Mouse (Mus musculus) left cerebral cortex, postnatal 10 days (tissue): ENCODE measurements around the gene Serpina11. TPM values are rescaled to one million over a fixed set of nuclear protein-coding genes. Genes with fewer than 3 reads are reported as not detected.
"Not testable (repeated sequence)": the region's sequence is repeated elsewhere in the genome, so short reads cannot be mapped to it uniquely, and the experiment has no call there.

ENCODE experiments used
- DNase-seq, 2 experiments: peaks; one replicate each; pipeline ENCODE4 v3.0.0; 2021 to 2022; ENCODE audit warnings: low spot score in 2 of 2, mixed read lengths in 1 of 2; ENCODE audit errors: extremely low spot score in 1 of 2
- intact Hi-C: fragments of 180-260 bp; cut with DNase I; formaldehyde crosslinking; loops from one replicate; pipeline ENCODE4 v1.15.1; 2025
- total RNA-seq, 2 experiments: library from RNA; stranded (reverse); gene quantifications; 2 replicates each; pipeline ENCODE4 v1.2.3; 2021

The Serpina11 gene
- total RNA-seq, 2 experiments from 2014 or later, result not detected

DNA sequence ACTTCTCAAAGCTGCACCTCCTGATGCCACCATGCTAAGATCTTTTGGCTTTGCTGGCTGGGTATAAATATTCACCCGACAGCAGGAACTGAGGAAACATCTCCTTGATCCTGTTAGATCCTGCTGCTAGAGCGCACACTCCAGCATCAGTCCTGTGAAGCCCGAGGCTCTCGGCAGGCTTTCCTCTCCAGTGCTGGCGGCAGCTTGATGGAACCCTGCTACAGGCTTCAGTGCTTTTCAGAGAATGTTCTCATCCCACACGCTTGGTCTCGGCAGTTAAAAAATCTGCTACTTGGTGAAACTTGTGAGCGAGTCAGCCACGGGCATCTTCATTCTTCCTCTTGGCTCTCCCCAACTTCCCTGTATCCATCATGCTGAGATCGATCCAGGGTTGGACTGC, 11.5 kb downstream of the Serpina11 start:
- DNase-seq, result no peak
- intact Hi-C loops, result no loop called here

DNA sequence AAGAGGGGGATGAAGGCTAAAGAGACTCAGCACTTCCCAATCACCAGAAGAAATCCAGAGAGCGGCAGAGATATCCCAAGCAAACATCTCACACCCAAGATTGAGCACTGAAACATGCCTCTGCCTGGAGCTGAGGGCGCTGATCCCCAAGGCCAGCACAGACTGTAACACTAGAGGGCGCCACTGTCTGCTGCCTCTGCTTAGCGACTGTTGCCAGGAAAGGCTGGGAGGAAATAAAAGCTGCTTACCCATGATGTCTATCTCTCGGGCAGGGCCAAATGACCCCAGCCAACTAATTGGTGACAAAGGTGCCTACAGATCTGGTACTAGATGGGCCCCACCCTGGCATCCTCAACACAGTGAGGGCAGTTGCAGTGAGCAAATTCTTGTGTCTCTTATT, 11.9 kb downstream of the Serpina11 start:
- no peak for DNase-seq
- intact Hi-C loops, result no loop called here

DNA sequence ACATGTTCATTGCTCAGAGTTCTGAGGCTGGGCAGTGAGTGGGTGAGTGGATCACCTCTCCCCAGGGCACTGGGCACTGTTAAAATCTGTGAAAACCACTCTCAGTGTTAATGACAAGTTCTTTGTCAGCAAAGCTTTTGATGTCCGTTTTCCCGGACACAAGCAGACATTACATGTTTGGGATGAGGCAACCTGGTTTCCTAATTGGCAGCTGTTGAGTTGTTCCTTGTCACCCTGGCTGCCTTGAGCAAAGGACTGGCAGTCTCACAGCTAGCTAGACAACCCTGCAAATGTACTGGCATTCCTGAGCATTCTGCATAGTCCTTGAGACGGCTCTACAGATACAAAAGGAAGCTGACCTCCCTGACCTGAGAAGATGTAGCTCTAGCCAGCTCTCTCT, 12.7 kb downstream of the Serpina11 start:
- intact Hi-C loops, result no loop called here

DNA sequence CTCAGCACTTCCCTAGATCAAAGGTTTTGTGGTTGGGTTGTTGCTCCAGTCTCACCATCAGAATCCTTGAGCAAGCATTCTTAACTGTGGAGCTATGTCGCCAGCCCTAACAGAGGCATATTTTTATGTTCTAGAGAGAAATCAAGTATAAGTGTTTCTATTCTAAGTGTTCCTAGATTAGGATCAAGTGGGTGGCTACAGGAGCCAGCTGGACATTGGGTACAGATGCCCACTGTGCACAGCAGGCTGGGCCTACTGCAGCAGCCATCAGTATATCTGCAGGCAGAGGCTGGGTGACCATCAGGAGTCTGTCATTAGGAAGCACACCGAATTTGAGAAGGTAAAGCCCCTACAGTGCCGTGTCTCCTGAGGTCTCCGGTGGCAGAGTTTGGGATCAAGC, 18.7 kb downstream of the Serpina11 start:
- no peak for DNase-seq
- intact Hi-C loops, result no loop called here

More for the DNA sequence above, 12.7 kb downstream of the Serpina11 start:
- no peak for DNase-seq

DNA sequence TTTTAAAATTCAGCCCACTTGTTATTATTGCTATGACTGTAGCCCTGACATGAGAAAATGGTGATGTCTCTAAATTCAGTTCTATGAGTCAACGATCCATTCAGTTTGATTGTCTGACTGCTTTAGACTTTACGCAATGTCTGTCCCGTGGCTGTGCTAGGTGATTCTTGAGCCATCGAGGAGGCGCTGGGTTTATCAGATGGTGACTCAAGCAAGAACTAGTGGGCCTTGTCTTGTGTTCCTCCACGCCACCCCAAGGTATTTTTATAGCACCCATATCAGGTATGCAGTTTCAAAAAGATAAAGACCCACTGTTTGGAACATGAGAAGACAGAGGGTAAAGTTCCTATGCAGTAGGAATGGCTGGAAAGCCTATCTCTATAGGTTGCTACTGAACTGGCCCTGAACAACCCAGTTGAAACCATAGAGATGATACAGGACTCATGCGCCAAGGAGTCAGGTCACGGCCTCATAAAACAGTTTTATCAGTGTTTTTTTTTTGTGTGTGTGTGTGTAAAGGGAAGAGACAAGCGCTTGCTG, 20.1 kb downstream of the Serpina11 start:
- intact Hi-C loops, result no loop called here
- no peak for DNase-seq

DNA sequence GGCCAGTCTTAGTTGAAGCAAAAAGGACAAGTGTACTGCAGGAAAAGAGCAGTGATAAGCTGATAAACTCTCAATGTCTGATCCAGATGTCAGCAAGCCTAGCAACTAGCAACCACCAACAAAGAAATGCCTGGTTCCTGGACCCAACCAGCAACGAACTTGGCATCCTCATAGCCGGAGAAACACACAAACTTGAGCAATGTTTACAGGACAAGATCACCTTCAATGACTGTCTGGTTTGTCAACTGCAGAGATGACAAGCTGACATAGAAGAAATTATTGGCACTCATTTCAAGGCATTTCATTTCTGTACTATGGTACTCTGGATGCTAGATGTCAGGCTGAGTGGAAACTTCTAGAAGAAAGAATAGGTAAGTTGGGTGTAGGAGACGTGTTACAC, 23.0 kb downstream of the Serpina11 start:
- no peak for DNase-seq
- intact Hi-C loops, result no loop called here

DNA sequence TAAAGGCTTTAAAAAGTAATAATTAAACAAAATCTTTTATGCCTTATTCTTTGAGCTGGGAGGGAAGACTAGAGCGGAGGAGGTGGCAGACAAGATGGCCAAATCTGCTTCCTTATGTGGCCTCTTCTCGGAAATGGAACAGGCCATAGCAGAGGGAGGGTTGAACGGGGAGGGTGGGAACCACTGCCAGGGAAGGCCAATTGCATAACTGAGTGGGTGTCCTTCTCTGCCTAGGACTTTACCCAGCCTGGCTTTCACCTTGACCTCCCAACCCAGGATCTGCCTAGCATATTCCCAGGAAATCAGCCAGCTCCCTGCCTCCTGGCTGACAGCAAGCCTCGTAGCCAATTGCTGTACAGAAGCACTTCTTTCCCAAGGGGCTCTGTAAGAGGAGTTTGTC, 26.5 kb downstream of the Serpina11 start:
- intact Hi-C loops, result no loop called here
- no peak for DNase-seq

DNA sequence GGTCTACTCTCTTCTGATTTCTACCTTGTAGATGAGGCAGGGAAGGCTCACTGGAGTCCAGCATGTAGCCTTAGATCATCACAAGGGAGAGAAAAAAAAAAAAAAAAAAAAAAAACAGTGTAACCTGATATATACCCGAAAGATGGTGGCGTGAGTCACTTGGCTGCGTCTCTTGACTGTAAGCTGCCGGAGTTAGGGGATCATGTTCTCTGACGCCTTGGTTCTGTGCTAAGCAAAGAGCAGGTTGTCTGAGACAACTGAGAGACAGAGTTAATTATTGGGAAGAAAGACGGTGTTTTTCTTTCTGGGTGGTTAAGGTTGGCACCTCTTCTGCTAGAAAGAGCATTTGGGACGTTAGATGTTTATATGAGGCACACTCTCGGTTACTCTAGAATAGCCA, 26.9 kb downstream of the Serpina11 start:
- DNase-seq, result no peak
- intact Hi-C loops, result no loop called here

DNA sequence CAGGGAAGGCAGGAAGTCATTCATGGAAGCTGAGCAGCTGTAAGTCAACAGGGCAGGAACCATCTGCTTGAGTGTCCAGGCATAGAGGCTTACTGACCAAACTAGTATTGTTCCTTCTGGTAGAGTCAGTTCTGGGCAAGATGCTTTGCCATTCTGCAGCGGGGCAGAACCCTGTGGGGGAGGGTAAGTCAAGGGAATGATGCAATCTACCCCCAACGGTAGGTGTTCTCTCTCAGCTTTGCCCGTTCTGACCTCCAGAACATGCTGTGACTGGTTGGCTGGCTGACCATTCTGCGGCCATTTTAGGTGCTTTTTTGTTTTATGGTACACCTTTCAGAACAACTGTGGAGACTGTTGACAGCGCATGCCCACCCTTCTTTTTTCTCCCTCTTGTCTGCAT, 27.4 kb downstream of the Serpina11 start:
- DNase-seq, result no peak
- intact Hi-C loops, result no loop called here

DNA sequence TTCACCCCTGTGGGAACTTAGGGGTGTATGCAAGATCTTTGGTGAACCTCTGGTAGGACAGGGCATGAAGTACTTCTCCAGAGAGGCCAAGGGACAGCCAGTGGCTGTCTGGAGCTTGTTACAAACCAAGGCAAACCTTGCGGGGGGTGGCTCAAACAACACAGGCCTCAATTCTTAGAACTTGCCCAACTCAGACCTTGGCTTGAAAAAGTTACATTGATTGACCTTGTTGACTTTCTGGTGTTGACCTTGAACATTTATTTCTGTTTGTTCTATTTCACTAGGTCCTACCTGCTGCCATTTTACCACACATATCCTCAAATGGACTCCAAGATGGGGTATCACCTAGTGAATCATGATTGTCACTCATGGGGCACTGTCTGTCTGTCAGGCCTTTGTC, 28.0 kb downstream of the Serpina11 start:
- intact Hi-C loops, result no loop called here
- DNase-seq, result no peak

DNA sequence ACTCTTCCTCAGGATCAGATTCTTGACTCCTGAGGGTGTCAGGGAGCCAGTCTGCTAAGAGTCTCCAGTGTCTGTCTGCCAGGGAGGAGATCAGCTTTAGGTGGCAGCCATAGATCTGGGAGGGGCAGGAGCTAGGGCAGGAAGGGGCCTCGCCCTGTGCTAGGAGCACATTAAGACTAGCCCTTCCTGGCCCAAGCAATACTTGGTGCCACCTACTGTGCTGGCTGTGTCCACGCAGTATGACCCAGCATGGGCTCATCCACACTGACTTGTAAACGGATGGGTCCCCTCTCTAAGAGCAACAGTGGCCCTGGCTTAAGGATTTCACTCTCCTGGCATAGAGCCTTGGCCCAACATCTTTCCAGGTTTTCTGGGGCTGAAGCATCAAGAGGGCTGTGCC, 31.0 kb downstream of the Serpina11 start, which contains the start of gene Serpina1e:
TSS of gene Serpina1e (minus strand) at position 178 of the 400 bp plus-strand sequence.
- DNase-seq, result no peak

DNA sequence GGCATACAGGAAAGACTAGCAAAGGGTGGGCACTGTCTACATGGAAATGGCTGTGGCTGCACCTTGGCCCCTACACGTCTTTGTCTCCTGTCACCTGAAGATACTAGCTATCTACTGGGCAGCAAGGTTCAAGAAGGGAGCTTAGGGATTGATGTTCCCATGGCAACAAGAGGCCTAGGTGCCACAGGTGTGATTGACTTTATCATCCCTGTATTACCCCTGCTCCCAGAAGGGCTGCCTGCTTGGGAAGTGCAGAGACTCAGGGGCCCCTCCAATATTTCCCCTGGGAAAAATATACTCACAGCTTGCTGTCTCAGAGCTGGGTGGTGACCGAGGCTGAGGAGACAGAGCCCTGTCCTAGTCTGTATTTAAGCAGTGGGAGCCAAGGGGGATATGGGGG, 33.2 kb downstream of the Serpina11 start:
- DNase-seq, intact Hi-C loops: not testable (repeated sequence)

More for the DNA sequence above, 31.0 kb downstream of the Serpina11 start, which contains the start of gene Serpina1e:
- intact Hi-C loops, result no loop called here

DNA sequence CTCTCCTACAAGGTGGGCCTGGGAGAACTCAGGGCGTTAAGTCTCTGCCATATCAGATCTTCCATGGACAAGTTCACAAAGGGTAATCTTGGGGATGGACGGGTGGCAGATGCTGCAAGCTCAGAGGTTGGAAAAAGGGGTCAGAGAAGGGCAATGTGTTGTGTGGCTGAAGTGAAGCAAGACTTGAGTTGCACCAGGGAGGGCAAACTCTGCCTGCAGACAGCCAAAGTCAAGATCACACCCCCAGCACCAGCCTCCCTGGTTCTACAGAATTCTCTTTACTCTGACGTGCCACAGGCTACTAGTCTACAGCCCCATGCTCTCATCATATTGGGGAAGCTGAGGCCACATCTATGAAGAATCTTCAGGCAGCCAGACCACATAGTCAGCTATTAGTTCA, 36.8 kb downstream of the Serpina11 start:
- intact Hi-C loops, DNase-seq: not testable (repeated sequence)

DNA sequence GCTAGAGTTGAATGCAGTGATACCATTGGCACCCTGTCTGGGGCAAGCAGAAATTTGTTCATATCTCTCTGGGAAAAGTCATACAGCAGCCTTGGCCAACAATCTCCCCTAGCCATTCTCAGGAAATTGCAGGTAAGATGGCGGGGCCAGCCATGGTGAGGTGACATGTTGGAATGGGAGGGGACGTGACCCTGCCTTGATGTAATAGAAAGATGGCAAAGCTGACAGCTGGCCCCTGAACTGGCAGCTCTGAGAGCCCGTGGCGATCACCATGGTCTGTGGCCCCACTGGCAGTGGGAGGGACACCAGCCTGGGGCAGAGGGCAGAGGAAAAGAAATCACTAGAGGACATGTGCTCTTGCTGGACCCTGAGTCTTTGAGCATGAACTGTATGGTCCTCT, 43.5 kb downstream of the Serpina11 start:
- DNase-seq, result no peak
- intact Hi-C loops, result no loop called here

Other genes starting within 250 kb of the Serpina11 start
- gene Serpina1d, start 216.4 kb downstream of the Serpina11 start, total RNA-seq, result not detected
- under 1 TPM in 1 of 2 experiments, not detected in 1; 0.24 TPM for gene Serpina1b, start 159.6 kb downstream of the Serpina11 start, total RNA-seq
- not detected for gene Serpina1a, start 126.4 kb downstream of the Serpina11 start, total RNA-seq
- gene Serpina1c, start 85.1 kb downstream of the Serpina11 start, total RNA-seq, result not detected
- not detected for gene Serpina1e, start 31.0 kb downstream of the Serpina11 start, total RNA-seq
- 1 to 10 TPM in 1 of 2 experiments, under 1 TPM in 1; 0.22 to 1.9 TPM for gene Serpina9, start 23.8 kb upstream of the Serpina11 start, total RNA-seq
- gene Serpina12, start 54.5 kb upstream of the Serpina11 start, total RNA-seq, result not detected
- not detected for gene Serpina5, start 111.2 kb upstream of the Serpina11 start, total RNA-seq
- gene Serpina3a, start 122.8 kb upstream of the Serpina11 start, total RNA-seq, result not detected
- not detected for gene Serpina3b, start 138.0 kb upstream of the Serpina11 start, total RNA-seq
- gene Serpina3c, start 163.9 kb upstream of the Serpina11 start, total RNA-seq, result not detected
- not detected for gene Serpina3f, start 224.6 kb upstream of the Serpina11 start, total RNA-seq
- under 1 TPM; 0.36 to 0.39 TPM for gene Serpina3g, start 246.3 kb upstream of the Serpina11 start, total RNA-seq